Mouse (Mus musculus): Measurements from ENCODE around the gene Pds5b. TPM values are rescaled to one million over a fixed set of nuclear protein-coding genes. Genes with fewer than 3 reads are reported as not detected.
"Not testable (repeated sequence)": the region's sequence is repeated elsewhere in the genome, so short reads cannot be mapped to it uniquely, and the experiment has no call there.

The Pds5b gene
- total RNA-seq, 1 experiment from 2014 or later, result 21.6 TPM

DNA sequence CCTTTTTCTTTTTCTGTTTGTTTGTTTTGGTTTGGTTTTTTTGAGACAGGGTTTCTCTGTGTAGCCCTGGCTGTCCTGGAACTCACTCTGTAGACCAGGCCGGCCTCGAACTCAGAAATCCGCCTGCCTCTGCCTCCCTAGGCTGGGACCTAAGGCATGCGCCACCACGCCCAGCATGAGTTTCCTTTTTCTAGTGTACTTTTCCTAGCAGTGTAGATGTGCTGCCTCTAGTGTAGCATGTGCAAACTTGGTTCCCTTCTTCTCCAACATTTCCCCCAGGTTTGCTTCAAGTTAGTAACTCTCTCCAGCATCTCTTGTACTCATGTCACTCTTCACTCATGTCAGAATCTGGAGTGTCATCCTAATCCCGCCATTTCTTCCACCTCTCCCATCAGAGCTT lies 9.3 kb downstream of the Pds5b start:
- ATAC-seq (replicated peaks; ENCODE audit: insufficient number of reproducible peaks, low FRiP score, low TSS enrichment, poor library complexity, severe bottlenecking), result not testable (repeated sequence)

- ATAC-seq (replicated peaks; ENCODE audit: insufficient number of reproducible peaks, low FRiP score, low TSS enrichment, poor library complexity, severe bottlenecking), result no peak
Measured at GRCm38 (mm10) chr5:150690685-150691084, 17.1 kb downstream of the Pds5b start.

- ATAC-seq (replicated peaks; ENCODE audit: insufficient number of reproducible peaks, low FRiP score, low TSS enrichment, poor library complexity, severe bottlenecking), result no peak
Measured at GRCm38 (mm10) chr5:150693277-150693676, 19.7 kb downstream of the Pds5b start.

- no peak for ATAC-seq (replicated peaks; ENCODE audit: insufficient number of reproducible peaks, low FRiP score, low TSS enrichment, poor library complexity, severe bottlenecking)
Measured at GRCm38 (mm10) chr5:150702714-150703113, 29.2 kb downstream of the Pds5b start.

DNA sequence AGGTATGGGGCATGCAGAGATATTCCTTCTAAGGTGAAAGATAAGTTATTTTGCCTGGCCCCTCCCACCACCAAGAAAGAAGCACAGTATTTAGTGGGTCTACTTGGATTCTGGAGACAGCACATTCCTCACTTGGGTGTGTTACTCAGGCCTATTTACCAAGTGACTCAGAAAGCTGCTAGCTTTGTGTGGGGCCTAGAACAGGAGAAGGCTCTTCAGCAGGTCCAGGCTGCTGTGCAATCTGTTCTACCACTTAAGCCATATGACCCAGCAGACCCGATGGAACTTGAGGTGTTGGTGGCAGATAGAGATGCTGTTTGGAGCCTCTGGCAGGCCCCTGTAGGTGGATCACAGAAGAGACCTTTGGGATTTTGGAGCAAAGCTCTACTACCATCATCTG lies 33.1 kb downstream of the Pds5b start:
- not testable (repeated sequence) for ATAC-seq (replicated peaks; ENCODE audit: insufficient number of reproducible peaks, low FRiP score, low TSS enrichment, poor library complexity, severe bottlenecking)

DNA sequence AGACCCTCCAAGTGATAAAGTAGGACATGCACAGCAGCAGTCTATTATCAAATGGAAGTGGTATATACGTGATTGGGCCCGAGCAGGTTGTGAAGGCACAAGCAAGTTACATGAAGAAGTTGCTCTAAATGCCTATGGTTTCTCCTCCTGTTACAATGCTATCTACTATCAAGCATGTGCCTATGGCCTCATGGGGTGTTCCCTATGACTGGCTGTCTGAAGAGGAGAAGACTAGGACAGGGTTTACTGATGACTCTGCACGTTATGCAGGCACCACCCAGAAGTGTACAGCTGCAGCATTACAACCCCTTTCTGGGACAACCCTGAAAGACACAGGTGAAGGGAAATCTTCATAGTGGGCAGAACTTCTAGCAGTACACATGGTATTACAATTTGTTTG lies 33.6 kb downstream of the Pds5b start:
- ATAC-seq (replicated peaks; ENCODE audit: insufficient number of reproducible peaks, low FRiP score, low TSS enrichment, poor library complexity, severe bottlenecking), result not testable (repeated sequence)

- ATAC-seq (replicated peaks; ENCODE audit: insufficient number of reproducible peaks, low FRiP score, low TSS enrichment, poor library complexity, severe bottlenecking), result no peak
Measured at GRCm38 (mm10) chr5:150711503-150711902, 38.0 kb downstream of the Pds5b start.

DNA sequence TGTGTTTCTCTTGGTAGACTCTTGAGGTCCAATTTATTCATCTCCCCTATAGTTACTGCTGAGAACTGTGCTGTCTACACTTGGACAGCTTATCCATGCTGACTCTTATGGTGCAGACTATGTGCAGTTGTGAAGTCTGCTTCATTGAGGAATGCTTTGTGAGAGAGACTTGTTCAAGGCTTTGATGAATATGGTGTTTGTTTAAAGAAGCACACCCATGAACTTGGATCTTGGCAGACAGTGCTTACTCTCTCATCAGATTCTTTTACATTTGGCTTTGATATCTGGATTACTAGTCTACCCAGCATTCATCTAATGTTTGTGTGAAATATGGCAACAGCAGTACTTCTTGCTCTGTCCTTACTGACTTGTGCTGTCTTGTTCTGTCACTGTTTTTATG lies 39.9 kb downstream of the Pds5b start:
- no peak for ATAC-seq (replicated peaks; ENCODE audit: insufficient number of reproducible peaks, low FRiP score, low TSS enrichment, poor library complexity, severe bottlenecking)

DNA sequence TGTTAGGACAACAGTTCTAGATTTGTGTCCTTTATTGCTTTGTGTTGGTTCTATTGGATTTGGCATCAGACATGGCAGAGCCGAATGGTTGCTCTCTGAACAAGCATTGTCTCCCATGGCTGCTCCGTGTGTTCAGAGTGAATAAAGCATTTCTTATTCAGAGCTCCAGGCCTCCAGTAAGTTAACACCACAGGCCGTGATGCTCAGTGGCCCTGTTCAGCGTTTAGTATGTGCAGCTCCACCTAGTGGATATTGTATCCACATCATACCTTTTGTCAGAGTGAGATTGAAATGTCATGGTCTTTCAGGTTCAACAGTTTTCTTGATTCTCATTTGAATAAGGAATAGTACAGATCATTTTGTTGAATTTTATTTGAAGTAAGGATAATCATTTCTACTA lies 44.2 kb downstream of the Pds5b start:
- peak; percentile 53; the same call in 1 of the 2 replicates for ATAC-seq (replicated peaks; ENCODE audit: insufficient number of reproducible peaks, low FRiP score, low TSS enrichment, poor library complexity, severe bottlenecking)

GRCm38 (mm10) chr5:150724641-150725040 lies 51.1 kb downstream of the Pds5b start:
- no peak for ATAC-seq (replicated peaks; ENCODE audit: insufficient number of reproducible peaks, low FRiP score, low TSS enrichment, poor library complexity, severe bottlenecking)

DNA sequence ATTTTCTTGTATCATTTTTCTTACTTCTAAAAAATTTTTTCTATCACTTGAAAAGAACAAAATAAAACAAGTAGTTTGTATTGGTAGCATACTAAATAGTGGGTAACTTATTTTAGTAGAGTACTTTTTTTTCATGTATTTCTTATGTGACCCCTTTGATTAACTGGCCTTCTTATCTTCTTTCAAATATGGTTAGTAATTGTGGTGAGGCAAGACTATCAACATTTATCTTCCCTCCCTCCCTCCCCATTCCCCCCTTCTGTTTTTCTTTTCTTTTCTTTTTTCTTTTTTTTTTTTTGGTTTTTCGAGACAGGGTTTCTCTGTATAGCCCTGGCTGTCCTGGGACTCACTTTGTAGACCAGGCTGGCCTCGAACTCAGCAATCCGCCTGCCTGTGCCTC lies 63.5 kb downstream of the Pds5b start:
- ATAC-seq (replicated peaks; ENCODE audit: insufficient number of reproducible peaks, low FRiP score, low TSS enrichment, poor library complexity, severe bottlenecking), result not testable (repeated sequence)

- ATAC-seq (replicated peaks; ENCODE audit: insufficient number of reproducible peaks, low FRiP score, low TSS enrichment, poor library complexity, severe bottlenecking), result no peak
Measured at GRCm38 (mm10) chr5:150739311-150739710, 65.8 kb downstream of the Pds5b start.

- no peak for ATAC-seq (replicated peaks; ENCODE audit: insufficient number of reproducible peaks, low FRiP score, low TSS enrichment, poor library complexity, severe bottlenecking)
Measured at GRCm38 (mm10) chr5:150740597-150740996, 67.1 kb downstream of the Pds5b start.

DNA sequence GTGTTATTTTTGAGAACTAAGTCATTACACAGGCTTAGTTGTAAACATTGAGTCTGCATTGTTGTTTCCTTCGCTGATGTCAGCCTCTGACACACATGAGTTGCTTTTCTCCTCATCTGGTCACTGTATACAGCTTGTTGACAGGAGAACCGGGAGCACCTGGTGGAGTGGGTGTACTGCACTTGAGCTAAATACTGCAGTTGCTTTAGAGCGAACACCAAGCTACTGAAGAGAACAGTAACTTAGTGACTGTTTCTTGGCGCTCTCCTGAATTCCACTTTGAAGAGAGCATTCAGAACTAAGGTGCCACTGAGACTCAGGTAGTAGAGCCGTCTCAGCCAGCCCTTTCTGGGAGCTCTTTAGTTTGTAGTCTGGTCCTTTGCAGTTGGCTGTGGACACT lies 83.1 kb downstream of the Pds5b start:
- no peak for ATAC-seq (replicated peaks; ENCODE audit: insufficient number of reproducible peaks, low FRiP score, low TSS enrichment, poor library complexity, severe bottlenecking)

DNA sequence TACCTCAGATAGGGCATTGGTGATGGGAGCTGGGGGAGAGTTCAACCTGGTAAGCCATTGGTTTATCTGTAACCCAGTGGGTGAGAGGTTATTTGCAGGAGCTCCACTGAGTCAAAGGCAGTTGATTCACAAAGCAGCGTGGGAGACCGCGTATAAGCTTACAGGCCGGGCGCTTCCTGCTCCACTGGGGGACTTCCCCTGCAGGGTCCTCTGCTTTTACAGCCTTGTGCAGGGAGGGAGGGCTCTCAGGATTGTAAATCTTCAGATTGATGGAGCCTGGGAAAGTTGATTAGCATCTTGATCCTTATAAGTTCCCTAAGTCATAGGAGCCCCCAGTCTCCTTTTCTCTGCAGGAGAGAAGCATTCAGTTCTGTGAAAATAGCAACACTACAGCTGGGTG lies 98.9 kb downstream of the Pds5b start:
- ATAC-seq (replicated peaks; ENCODE audit: insufficient number of reproducible peaks, low FRiP score, low TSS enrichment, poor library complexity, severe bottlenecking), result no peak

- ATAC-seq (replicated peaks; ENCODE audit: insufficient number of reproducible peaks, low FRiP score, low TSS enrichment, poor library complexity, severe bottlenecking), result no peak
Measured at GRCm38 (mm10) chr5:150773083-150773482, 99.5 kb downstream of the Pds5b start.

DNA sequence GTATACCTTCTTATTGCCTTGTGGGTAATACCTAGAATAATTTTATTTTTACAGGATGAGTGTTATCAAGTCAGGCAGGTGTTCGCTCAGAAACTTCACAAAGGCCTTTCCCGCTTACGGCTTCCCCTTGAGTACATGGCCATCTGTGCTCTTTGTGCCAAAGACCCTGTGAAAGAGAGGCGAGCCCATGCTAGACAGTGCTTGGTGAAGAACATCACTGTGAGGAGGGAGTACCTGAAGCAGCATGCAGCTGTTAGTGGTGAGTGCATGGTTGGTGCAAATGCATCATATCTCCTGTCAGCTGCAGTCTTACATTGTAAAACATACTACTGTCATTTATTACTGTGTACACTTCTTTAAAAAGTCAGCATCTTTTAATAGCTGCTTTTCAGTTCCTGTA lies 114.7 kb downstream of the Pds5b start:
- no peak for ATAC-seq (replicated peaks; ENCODE audit: insufficient number of reproducible peaks, low FRiP score, low TSS enrichment, poor library complexity, severe bottlenecking)

GRCm38 (mm10) chr5:150789039-150789438 lies 115.5 kb downstream of the Pds5b start:
- ATAC-seq (replicated peaks; ENCODE audit: insufficient number of reproducible peaks, low FRiP score, low TSS enrichment, poor library complexity, severe bottlenecking), result no peak

- ATAC-seq (replicated peaks; ENCODE audit: insufficient number of reproducible peaks, low FRiP score, low TSS enrichment, poor library complexity, severe bottlenecking), result no peak
Measured at GRCm38 (mm10) chr5:150794181-150794580, 120.6 kb downstream of the Pds5b start.

- ATAC-seq (replicated peaks; ENCODE audit: insufficient number of reproducible peaks, low FRiP score, low TSS enrichment, poor library complexity, severe bottlenecking), result no peak
Measured at GRCm38 (mm10) chr5:150800056-150800455, 126.5 kb downstream of the Pds5b start.

Measured in monocyte, adult 5-6 weeks (primary cell).